Mouse (Mus musculus) embryonic facial prominence, embryonic 12.5 days (tissue): Measurements from ENCODE around the gene Clstn1. TPM values are rescaled to one million over a fixed set of nuclear protein-coding genes. Genes with fewer than 3 reads are reported as not detected.

ENCODE experiments used
- ATAC-seq: fragments of 200-750 bp; cut with Nextera tagmentation; 2 replicates; pipeline ENCODE4 v1.8.0; 2017; ENCODE audit not compliant: insufficient number of reproducible peaks, insufficient read depth, low FRiP score, low TSS enrichment
- H3K27ac ChIP-seq: fragments of 300-500 bp; sonication (generic); 2 replicates; pipeline ENCODE4 v1.5.1; 2016; ENCODE audit warnings: mild to moderate bottlenecking
- H3K27me3 ChIP-seq: fragments of 300-500 bp; sonication (generic); 2 replicates; pipeline ENCODE4 v1.6.1; 2016; ENCODE audit warnings: mild to moderate bottlenecking, moderate library complexity
- H3K36me3 ChIP-seq: fragments of 300-500 bp; sonication (generic); 2 replicates; pipeline ENCODE4 v1.6.1; 2016; ENCODE audit warnings: mild to moderate bottlenecking
- H3K4me1 ChIP-seq: fragments of 300-500 bp; sonication (generic); 2 replicates; pipeline ENCODE4 v1.6.1; 2016
- H3K4me2 ChIP-seq: fragments of 300-500 bp; sonication (generic); replicated peaks from 2 replicates; pipeline ENCODE4 v1.6.1; 2016; ENCODE audit warnings: mild to moderate bottlenecking, moderate library complexity
- H3K4me3 ChIP-seq: fragments of 300-500 bp; sonication (generic); 2 replicates; pipeline ENCODE4 v1.5.1; 2016; ENCODE audit warnings: mild to moderate bottlenecking
- H3K9ac ChIP-seq: fragments of 300-500 bp; sonication (generic); 2 replicates; pipeline ENCODE4 v1.6.1; 2016; ENCODE audit warnings: mild to moderate bottlenecking, moderate library complexity
- H3K9me3 ChIP-seq: fragments of 300-500 bp; sonication (generic); 2 replicates; pipeline ENCODE4 v1.6.1; 2016; ENCODE audit warnings: mild to moderate bottlenecking, moderate library complexity
- WGBS: fragments of 180-500 bp; shearing (Covaris S2); methylation state at CpG from one replicate; pipeline ENCODE4 v1.1.7; 2016; 5-methylcytosine and 5-hydroxymethylcytosine counted together
- polyA plus RNA-seq: library from polyadenylated mRNA; unstranded; fragments of >200 nt; fragmentation: Nextera tagmentation; extraction: Ambion mirVana; gene quantifications from 2 replicates; pipeline ENCODE4 v1.2.1, GENCODE M21; 2016

Gene Clstn1
- polyA plus RNA-seq, 1 experiment from 2014 or later: 68.1 TPM

DNA sequence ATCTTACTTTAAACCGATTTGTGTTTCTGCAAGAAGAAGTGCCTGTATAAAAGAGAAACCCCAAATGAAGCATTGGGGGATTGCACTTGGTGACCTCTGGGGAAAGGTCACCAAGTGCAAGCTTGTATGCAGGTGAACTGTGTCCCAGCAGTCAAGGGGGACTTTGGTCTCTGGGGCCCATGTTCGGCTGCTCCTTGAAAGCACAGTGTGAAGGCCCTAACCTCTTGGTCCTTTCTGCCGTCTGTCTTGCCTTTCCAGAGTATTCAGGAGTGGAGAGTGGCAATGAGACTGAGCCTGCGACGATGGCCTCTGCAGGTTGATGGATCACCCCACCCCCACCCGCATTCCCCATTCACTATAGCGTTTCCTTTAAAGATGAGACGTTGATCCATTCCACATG is 55.1 kb downstream of the Clstn1 start:
- 41% methylated on average over 8 of the region's 8 CpGs for WGBS
- no peak overlapping the region for H3K9ac ChIP-seq
- 0 out of 2 replicates have a peak overlapping the region, but pooled peaks have one; percentile 50 for H3K27ac ChIP-seq
- peaks cover 78% of the 10 kb centered on the region for H3K36me3 ChIP-seq
- H3K4me2 ChIP-seq: no peak overlapping the region
- no peaks in the 10 kb centered on the region for H3K9me3 ChIP-seq
- H3K4me3 ChIP-seq: no peak overlapping the region
- H3K27me3 ChIP-seq: no peaks in the 10 kb centered on the region
- H3K4me1 ChIP-seq: peaks cover 10% of the 10 kb centered on the region
- no peak for ATAC-seq

DNA sequence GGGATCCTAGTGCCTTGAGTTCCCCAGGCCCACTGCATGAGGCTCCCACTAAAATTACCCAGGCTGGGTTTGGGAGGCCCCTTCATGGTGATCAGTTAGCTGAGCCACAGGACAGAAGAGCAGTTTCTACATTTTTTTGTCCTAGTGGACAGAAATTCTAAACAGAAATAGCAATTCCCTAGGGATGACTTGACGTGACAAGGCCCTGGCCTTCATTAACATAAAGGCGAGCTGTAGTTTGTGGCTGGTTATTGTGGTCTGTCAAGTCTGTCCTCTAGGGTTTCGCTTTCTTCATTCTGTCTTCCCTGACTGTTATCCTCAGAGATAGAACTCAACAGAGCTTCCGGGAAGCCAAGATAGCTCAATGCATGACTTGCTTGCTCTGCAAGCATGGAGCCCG is 55.7 kb downstream of the Clstn1 start:
- H3K4me2 ChIP-seq: no peak overlapping the region
- H3K36me3 ChIP-seq: peaks cover 84% of the 10 kb centered on the region

GRCm38 (mm10) chr4:149645761-149646160 is 59.5 kb downstream of the Clstn1 start:
- peaks cover 74% of the 10 kb centered on the region for H3K36me3 ChIP-seq
- no peak overlapping the region for H3K27ac ChIP-seq
- H3K4me3 ChIP-seq: no peak overlapping the region
- H3K4me2 ChIP-seq: no peak overlapping the region
- H3K27me3 ChIP-seq: no peaks in the 10 kb centered on the region
- no peak for ATAC-seq
- H3K4me1 ChIP-seq: peaks cover 12% of the 10 kb centered on the region
- H3K9ac ChIP-seq: no peak overlapping the region
- 91% methylated on average over 9 of the region's 9 CpGs for WGBS
- H3K9me3 ChIP-seq: no peaks in the 10 kb centered on the region

More for the DNA sequence above, 55.7 kb downstream of the Clstn1 start:
- Histone ChIP-seq H3K27ac (0 out of 2 replicates have a peak overlapping the region, but pooled peaks have one; percentile 50), H3K4me1 (peaks cover 10% of the 10 kb centered on the region), H3K9me3 (no peaks in the 10 kb centered on the region), H3K9ac (no peak overlapping the region), H3K27me3 (no peaks in the 10 kb centered on the region), H3K4me3 (no peak overlapping the region)
- WGBS: 71% methylated on average over 5 of the region's 5 CpGs
- ATAC-seq: no peak

- Histone ChIP-seq H3K4me2 (no peak overlapping the region), H3K27ac (no peak overlapping the region), H3K9me3 (no peaks in the 10 kb centered on the region), H3K4me3 (no peak overlapping the region), H3K4me1 (peaks cover 3% of the 10 kb centered on the region; the same call in 1 of the 2 replicates), H3K9ac (no peak overlapping the region), H3K36me3 (peaks cover 65% of the 10 kb centered on the region), H3K27me3 (no peaks in the 10 kb centered on the region)
- ATAC-seq: no peak
- 80% methylated on average over 20 of the region's 20 CpGs for WGBS
Measured at GRCm38 (mm10) chr4:149648031-149648805, 62.0 kb downstream of the Clstn1 start.

- H3K27ac ChIP-seq: no peak overlapping the region
- no peak overlapping the region for H3K4me3 ChIP-seq
- H3K4me1 ChIP-seq: peaks cover 3% of the 10 kb centered on the region; the same call in 1 of the 2 replicates
- ATAC-seq: no peak
- no peaks in the 10 kb centered on the region for H3K9me3 ChIP-seq
- WGBS: 75% methylated on average over 24 of the region's 24 CpGs
- H3K4me2 ChIP-seq: no peak overlapping the region
- no peaks in the 10 kb centered on the region for H3K27me3 ChIP-seq
- H3K9ac ChIP-seq: no peak overlapping the region
- peaks cover 50% of the 10 kb centered on the region for H3K36me3 ChIP-seq
Measured at GRCm38 (mm10) chr4:149650493-149651193, 64.4 kb downstream of the Clstn1 start.

GRCm38 (mm10) chr4:149654232-149654631 is 68.0 kb downstream of the Clstn1 start:
- Histone ChIP-seq H3K4me1 (0 out of 2 replicates have a peak, but pooled peaks cover 4% of the 10 kb centered on the region), H3K36me3 (peaks cover 18% of the 10 kb centered on the region; the same call in 1 of the 2 replicates), H3K9ac (no peak overlapping the region), H3K27me3 (no peaks in the 10 kb centered on the region), H3K27ac (no peak overlapping the region), H3K4me3 (no peak overlapping the region), H3K4me2 (no peak overlapping the region), H3K9me3 (no peaks in the 10 kb centered on the region)
- ATAC-seq: no peak
- 90% methylated on average over 4 of the region's 4 CpGs for WGBS

DNA sequence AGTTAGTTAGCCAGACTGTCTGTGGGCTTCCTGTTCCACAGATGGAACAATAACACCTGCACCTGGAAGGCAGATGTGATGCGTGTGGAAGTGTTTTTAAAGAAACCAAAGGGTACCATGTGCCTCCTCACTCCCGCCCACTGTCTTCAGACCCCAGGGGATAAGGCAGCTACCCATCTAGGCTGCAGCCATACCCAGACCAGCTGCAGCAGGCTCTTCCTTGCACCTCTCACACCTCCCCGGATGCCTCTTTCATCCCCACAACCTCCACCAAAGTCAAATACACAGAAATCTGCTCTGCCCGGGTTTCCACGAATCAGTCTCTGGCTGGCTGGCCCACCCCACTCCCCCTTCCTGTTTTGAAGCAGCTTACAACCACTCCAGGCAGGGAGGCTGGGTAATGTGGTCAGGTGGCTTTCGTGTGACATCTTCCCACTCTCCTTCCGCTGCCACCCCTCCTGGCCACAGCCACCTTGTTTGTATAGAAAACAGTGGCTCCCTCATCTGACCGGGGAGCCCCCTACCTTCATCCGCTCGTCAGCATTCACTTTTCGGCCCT is 71.7 kb downstream of the Clstn1 start:
- no peak overlapping the region for H3K4me3 ChIP-seq
- H3K4me2 ChIP-seq: no peak overlapping the region
- H3K4me1 ChIP-seq: peaks cover 4% of the 10 kb centered on the region; the same call in 1 of the 2 replicates
- no peak overlapping the region for H3K9ac ChIP-seq
- 0 out of 2 replicates have a peak, but pooled peaks cover 8% of the 10 kb centered on the region for H3K36me3 ChIP-seq
- no peak for ATAC-seq
- no peaks in the 10 kb centered on the region for H3K9me3 ChIP-seq
- 73% methylated on average over 11 of the region's 11 CpGs for WGBS
- no peak overlapping the region for H3K27ac ChIP-seq
- no peaks in the 10 kb centered on the region for H3K27me3 ChIP-seq

DNA sequence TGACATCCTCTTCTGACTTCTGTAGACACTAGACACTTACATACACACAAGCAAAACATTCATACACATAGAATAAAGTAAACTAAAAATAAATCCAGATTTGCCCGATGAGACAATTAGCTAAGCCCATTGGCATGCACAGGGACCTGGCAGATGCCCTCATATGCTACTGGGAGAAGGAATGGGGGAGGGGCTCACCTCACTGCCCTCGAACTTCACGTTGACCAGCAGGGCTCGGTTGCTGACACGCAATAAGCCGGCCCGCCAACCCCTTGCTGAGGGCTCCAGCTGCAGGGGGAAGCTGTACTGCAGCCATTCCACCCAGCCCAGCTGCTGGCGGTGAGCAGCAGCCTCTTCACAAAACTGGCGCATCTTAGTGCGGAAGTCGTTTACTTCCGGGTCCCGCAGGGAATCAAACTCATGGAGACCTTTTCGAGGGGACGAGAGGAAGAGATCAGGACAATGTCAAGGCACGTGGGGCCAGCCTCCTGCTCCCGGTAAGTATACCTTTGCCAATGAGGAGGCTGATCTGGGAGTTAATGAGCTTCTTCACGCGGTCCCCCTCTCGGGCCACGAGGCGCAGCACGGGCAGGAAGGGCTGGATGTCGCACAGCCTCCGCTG is 73.3 kb downstream of the Clstn1 start:
- no peaks in the 10 kb centered on the region for H3K36me3 ChIP-seq
- H3K4me2 ChIP-seq: no peak overlapping the region
- H3K9ac ChIP-seq: no peak overlapping the region
- WGBS: 71% methylated on average over 25 of the region's 25 CpGs
- no peak overlapping the region for H3K27ac ChIP-seq
- H3K4me3 ChIP-seq: no peak overlapping the region
- H3K9me3 ChIP-seq: no peaks in the 10 kb centered on the region
- peaks cover 4% of the 10 kb centered on the region; the same call in 1 of the 2 replicates for H3K4me1 ChIP-seq
- no peak for ATAC-seq
- H3K27me3 ChIP-seq: no peaks in the 10 kb centered on the region

DNA sequence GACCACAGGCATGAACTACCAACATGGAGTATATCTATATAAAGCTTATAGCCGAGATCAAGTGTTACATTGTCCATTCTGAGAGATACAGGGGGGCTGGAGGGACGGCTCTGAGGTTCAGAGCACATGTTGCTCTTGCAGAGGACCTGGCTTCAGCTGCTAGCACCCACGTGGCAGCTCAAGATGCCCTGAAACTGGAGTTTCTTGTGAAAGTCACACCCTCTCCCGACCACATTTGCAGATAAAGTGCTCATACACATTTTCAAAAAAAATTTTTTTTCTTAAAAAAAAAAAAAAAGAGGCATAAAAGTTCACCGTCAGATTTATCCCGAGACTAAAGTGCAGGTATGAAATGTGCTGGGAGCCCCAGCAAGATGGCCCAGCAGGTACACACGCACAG is 74.3 kb downstream of the Clstn1 start:
- Histone ChIP-seq H3K9me3 (no peaks in the 10 kb centered on the region), H3K36me3 (no peaks in the 10 kb centered on the region), H3K9ac (no peak overlapping the region), H3K4me3 (no peak overlapping the region), H3K4me1 (peaks cover 4% of the 10 kb centered on the region; the same call in 1 of the 2 replicates), H3K27me3 (no peaks in the 10 kb centered on the region), H3K4me2 (no peak overlapping the region), H3K27ac (no peak overlapping the region)
- no peak for ATAC-seq
- WGBS: 84% methylated on average over 7 of the region's 7 CpGs

GRCm38 (mm10) chr4:149661967-149662589 is 75.8 kb downstream of the Clstn1 start:
- WGBS: 85% methylated on average over 14 of the region's 14 CpGs

More at GRCm38 (mm10) chr4:149661967-149662589, 75.8 kb downstream of the Clstn1 start:
- H3K4me2 ChIP-seq: no peak overlapping the region
- no peaks in the 10 kb centered on the region for H3K27me3 ChIP-seq
- ATAC-seq: no peak
- no peak overlapping the region for H3K9ac ChIP-seq
- no peaks in the 10 kb centered on the region for H3K36me3 ChIP-seq
- no peak overlapping the region for H3K27ac ChIP-seq
- no peaks in the 10 kb centered on the region for H3K9me3 ChIP-seq
- peaks cover 4% of the 10 kb centered on the region; the same call in 1 of the 2 replicates for H3K4me1 ChIP-seq
- no peak overlapping the region for H3K4me3 ChIP-seq
